Mouse (Mus musculus) urinary bladder, postnatal 36 days (tissue): ENCODE results near the gene Zbtb21.
A peak's percentile ranks its signal among the peaks of the same experiment; 100 is the strongest.
"Not testable (repeated sequence)": the region's sequence is repeated elsewhere in the genome, so short reads cannot be mapped to it uniquely, and the experiment has no call there.

Source experiments
- DNase-seq, 2 experiments: peaks; one replicate each; pipeline ENCODE4 v3.0.0; 2022; ENCODE audit warnings: low spot score in 2 of 2, mixed read lengths in 1 of 2

Zbtb21 gene

DNA sequence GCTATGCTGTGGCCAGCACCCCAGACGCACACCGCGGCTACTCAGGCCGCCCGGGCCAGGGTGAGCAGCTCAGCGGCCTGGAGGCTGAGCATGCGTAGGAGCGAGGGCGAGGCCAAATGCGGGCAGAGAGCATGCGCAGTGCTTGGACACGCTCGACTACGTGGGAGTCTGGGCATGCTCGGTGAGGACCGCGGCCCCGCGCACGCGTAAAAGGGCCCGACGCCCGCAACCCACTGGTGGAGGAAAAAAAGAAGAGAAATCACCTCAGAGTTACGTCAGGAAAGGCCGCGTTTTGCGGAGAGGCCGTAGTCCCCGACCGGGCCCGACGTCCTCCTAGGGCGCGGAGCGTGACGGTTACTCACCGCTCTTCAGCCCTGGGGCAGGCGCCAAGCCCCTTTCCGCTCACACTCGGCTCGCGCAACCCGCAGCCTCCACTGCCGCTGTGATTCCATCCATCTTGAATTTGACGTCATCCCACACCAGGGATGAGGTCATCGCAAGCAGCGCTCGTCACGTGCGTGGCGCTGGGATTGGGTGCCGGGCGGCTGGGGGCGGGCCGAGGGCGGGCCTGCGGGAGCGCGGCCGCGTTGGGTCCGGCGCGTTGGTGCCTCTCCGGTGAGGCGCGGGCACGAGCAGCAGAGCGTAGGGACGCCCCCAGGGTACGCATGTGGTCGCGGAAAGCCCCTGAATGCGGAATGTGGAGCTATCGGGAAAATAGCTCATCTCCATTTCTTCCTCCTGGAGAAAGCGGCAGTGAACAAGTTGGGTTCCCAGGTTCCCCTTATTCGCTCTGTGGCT, at the start of gene Zbtb21, which contains the start of gene C2cd2:
TSS of gene Zbtb21 (minus strand) at position 472 of the 798 bp plus-strand sequence.
TSS of gene C2cd2 (minus strand) at position 448 of the 798 bp plus-strand sequence.
- DNase-seq: peak; percentile 90 to 97

- DNase-seq: not testable (repeated sequence)
Observed at GRCm38 (mm10) chr16:97997383-97997731, 34.9 kb upstream of the Zbtb21 start.

GRCm38 (mm10) chr16:97996616-97997382, 34.4 kb upstream of the Zbtb21 start, which contains the start of gene B230307C23Rik:
Gene B230307C23Rik (plus strand): TSS chr16:97997315.
- peak; percentile 80 to 88 for DNase-seq

GRCm38 (mm10) chr16:97995849-97996615, 33.6 kb upstream of the Zbtb21 start:
- DNase-seq: peak; percentile 2 to 31

GRCm38 (mm10) chr16:97992477-97992876, 30.1 kb upstream of the Zbtb21 start:
- not testable (repeated sequence) for DNase-seq

GRCm38 (mm10) chr16:97991517-97991916, 29.1 kb upstream of the Zbtb21 start:
- DNase-seq: no peak

DNA sequence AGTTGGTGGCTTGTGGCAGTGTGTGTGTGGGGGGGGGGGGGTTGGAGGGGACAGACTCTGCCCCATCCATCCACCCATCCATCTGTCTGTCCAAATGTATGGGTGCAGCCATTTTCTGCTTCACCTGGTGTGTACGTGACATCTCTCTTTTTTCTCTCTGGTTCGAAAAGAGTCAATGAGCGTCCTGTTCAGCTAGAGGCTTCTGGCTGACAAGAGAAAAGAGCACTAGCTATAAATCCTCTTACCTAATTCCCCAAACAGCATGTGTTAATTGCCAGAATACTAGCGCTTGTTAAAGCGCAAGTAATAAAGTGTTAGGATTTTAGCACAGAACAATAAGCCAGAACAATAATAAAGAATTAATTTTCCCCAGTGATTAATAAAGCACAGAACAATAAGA, 22.2 kb upstream of the Zbtb21 start:
- DNase-seq: no peak

GRCm38 (mm10) chr16:97981362-97981761, 18.9 kb upstream of the Zbtb21 start:
- DNase-seq: no peak

DNA sequence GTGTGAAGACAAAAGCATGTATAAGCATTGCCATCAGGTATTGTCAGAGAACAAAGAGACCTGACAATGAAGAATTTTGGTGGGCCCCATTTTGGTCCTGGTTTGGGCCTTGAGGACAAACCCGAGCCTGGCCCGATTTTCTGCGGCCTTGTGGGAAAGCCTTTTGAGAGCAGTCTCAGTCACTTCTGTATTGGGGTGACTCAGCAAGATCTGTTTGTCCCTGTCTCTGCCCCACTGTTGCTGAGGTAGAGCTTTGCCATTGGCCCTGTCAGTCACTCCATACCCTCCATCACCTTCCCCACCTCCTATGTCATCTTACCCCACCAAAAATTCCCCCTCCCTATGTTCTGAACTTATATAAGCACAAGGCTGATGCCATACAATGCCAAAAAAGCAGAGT, 15.3 kb upstream of the Zbtb21 start:
- no peak for DNase-seq

DNA sequence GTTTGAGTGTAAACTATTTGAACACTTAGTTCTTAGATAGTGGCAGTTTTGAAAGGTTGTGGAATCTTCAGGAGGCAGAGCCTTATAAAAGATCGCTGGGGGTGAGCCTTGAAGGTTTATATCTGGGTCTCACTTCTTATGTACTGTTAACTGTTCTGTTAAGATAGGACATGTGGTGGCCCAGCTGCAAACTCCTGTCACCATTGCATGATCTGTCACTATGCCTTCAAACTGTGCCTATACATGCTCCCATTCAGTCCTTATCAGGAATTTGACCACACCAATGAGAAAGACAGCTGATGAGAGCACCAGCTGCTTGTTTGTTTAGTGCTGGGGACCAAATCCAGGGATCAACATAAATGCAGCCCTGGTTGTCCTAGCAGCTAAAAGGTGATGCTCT, 14.9 kb upstream of the Zbtb21 start:
- DNase-seq: no peak

- no peak for DNase-seq
Observed at GRCm38 (mm10) chr16:97963956-97964540, 1.6 kb upstream of the Zbtb21 start.

DNA sequence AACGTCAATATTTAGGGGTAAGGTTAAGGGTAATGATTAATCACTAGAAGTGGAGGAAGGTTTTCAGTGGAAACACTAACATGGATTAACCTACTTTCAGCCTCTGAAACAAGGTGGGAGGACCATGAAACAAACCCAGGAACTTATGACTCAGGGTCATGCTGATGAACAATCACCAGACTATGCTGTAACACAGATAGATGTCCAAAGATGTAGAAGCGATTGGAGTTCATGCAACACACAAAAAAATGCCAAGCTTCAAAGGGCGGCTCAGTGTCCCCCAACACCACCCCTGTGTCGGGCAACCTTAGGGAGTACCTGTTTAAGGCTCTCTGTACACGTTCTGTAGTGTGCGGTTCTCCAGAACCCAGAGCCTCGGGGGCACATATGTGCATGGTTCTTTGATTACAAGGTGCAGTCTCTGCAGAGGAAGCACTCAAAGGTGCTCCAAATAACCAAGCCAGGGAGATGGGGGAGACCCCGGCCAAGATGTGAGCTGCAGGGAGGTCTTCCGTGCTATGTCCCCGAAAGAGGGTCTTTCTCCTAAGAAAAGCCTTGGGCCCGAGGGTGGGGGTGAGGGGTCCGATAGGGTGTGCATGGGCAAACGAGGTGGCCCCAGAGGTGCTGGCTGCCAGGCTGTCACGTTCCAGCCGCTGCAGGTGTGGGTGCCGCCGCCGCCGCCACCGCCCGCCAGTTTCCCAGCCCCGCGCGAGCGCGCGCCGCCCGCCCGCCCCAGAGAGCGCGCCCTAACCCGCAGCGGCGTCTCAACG, 856 bp downstream of the Zbtb21 start:
- DNase-seq: peak in 1 of 2 experiments; percentile 5

GRCm38 (mm10) chr16:97960348-97960747, 2.1 kb downstream of the Zbtb21 start:
- DNase-seq: no peak

DNA sequence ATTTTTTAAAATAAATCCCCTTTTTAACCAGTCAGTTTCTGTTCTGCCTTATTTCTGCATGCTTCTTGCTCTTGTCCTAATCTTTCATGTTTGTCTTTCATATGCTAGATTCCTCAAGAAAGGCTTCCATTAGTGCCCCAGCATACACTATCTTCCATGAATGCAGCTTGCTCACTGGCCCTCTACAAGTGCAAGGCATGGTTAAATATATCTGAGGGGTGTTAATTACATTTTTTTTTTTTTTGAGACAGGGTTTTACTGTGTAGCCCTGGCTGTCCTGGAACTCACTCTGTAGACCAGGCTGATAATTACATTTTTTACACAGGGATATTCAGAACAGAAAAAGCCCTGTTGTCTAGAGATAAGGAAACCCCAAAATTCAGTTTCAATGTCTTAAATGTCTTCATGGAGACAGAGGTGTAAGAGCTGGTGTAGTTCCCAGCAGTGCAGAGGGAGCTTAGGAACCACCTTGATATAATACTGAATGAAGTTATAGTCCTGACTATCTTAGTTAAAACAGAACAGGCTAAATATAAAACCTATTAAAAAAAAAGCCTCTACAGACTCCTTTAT, 3.9 kb downstream of the Zbtb21 start:
- no peak for DNase-seq

DNA sequence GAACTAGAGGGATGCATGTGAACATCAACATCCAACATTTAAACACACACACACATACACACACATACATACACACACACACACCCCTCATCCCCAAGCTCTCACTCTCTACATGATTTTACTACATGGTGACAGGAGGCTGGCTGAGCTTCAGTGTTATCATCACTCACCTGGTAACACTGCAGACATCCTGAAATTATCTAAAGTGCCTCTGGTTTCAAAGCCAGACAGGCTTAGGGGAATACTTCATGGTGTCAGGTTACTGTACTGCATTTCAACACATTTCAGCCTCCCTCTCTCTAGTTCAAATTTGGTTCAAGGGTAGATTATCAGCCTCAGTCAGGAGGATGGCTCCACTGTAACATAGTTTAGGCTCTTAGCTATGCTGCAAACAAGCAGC, 4.8 kb downstream of the Zbtb21 start:
- DNase-seq: no peak

DNA sequence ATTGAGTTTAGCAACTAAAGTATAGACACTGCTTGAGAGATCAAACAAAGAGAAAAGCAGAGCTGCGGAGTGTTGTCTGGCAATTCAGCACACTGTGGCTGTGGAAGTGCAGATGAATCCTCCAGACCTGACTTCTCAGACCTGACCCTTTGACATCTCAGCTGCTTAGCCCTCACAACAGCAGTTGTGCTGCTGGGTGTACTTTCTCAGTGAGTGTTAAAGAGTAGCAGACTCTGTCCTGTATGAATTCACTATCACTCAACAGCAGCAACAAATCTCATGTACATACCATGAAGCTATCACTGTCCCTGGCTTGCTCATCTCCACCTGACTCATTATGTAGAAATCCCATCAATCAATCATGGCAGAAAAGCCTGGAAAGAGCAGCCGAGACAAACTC, 6.4 kb downstream of the Zbtb21 start:
- no peak for DNase-seq

- no peak for DNase-seq
Observed at GRCm38 (mm10) chr16:97953300-97953699, 9.1 kb downstream of the Zbtb21 start.

DNA sequence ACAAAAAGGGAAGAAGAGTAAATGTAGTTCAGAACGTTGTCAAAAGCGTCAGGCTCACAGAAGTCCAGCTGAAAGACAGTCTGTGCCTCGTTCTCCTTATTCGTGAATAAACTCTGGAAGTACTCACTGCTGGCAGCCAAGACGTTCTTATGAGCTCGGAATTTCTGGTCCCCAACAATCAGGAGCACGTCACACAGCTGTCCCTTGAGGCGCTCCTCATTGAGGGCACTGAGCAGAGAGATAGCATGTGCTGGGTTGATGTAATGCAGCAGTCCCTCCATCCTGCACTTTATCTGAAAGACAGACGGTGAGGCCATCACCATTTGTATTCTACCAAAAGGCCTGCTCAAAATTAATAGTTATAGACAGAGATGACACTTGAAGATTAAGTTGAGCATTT, 9.6 kb downstream of the Zbtb21 start:
- DNase-seq: no peak

- no peak for DNase-seq
Observed at GRCm38 (mm10) chr16:97952371-97952770, 10.1 kb downstream of the Zbtb21 start.

DNA sequence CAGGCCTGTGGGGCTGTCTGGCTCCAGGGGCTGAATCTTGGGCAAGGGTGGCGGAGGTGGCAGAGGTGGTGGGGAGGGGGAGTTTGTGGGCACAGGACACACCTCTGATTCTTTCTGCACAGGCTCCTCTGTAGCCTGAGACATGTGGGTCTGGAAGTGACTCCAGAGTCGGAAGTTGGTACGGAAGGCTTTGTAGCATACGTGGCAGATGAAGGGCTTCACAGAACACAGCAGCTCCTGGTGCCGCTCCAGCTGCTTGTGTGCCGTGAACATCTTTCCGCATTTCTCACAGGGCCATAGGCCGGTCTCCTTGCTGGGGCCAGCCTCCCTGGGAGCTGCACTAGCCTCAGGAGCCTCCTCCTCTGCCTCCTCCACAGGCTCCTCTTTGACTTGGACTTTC, 12.4 kb downstream of the Zbtb21 start:
- DNase-seq: no peak

- DNase-seq: no peak
Observed at GRCm38 (mm10) chr16:97948836-97949235, 13.6 kb downstream of the Zbtb21 start.
